Mouse (Mus musculus) fat pad, adult 2 months (tissue): ENCODE results near the gene Olfr1123.
"Not testable (repeated sequence)": the region's sequence is repeated elsewhere in the genome, so short reads cannot be mapped to it uniquely, and the experiment has no call there.

Experiments
- DNase-seq: peaks from one replicate; pipeline ENCODE4 v3.0.0-alpha.2; 2011; ENCODE audit warnings: low read depth, low spot score; ENCODE audit errors: extremely low read depth

Olfr1123 gene

GRCm38 (mm10) chr2:87416335-87416734 lies at the start of gene Olfr1123:
TSS of gene Olfr1123 (plus strand) at chr2:87416635.
- DNase-seq: no peak

- DNase-seq: no peak
These were observed 46.8 kb upstream of the Olfr1123 start, which contains the start of gene Olfr1121 for GRCm38 (mm10) chr2:87369595-87369994. TSS of gene Olfr1121 (plus strand) at chr2:87369895.

GRCm38 (mm10) chr2:87371726-87372125 lies 44.7 kb upstream of the Olfr1123 start:
- DNase-seq: no peak

GRCm38 (mm10) chr2:87383935-87384334 lies 32.5 kb upstream of the Olfr1123 start:
- DNase-seq: no peak

- DNase-seq: no peak
These were observed 30.9 kb upstream of the Olfr1123 start, which contains the start of gene Olfr1122 for GRCm38 (mm10) chr2:87385549-87385948. TSS of gene Olfr1122 (plus strand) at chr2:87385849.

- not testable (repeated sequence) for DNase-seq
These were observed 22.8 kb upstream of the Olfr1123 start for GRCm38 (mm10) chr2:87393605-87394004.

- DNase-seq: not testable (repeated sequence)
These were observed 21.7 kb upstream of the Olfr1123 start for GRCm38 (mm10) chr2:87394686-87395085.

- DNase-seq: no peak
These were observed 13.5 kb downstream of the Olfr1123 start, which contains the start of gene Olfr1124 for GRCm38 (mm10) chr2:87429975-87430374. TSS of gene Olfr1124 (plus strand) at chr2:87430275.

- DNase-seq: no peak
These were observed 21.3 kb downstream of the Olfr1123 start for GRCm38 (mm10) chr2:87437731-87438130.

GRCm38 (mm10) chr2:87453662-87454061 lies 37.2 kb downstream of the Olfr1123 start, which contains the start of gene Olfr1126:
TSS of gene Olfr1126 (plus strand) at chr2:87453962.
- DNase-seq: no peak

- DNase-seq: no peak
These were observed 45.3 kb downstream of the Olfr1123 start for GRCm38 (mm10) chr2:87461769-87462168.
